Mouse (Mus musculus) stomach, embryonic 16.5 days (tissue): ENCODE measurements around the gene Nxph4. TPM values are rescaled to one million over a fixed set of nuclear protein-coding genes. Genes with fewer than 3 reads are reported as not detected.

ENCODE experiments used
- polyA plus RNA-seq: library from polyadenylated mRNA; unstranded; fragments of >200 nt; fragmentation: Nextera tagmentation; extraction: Ambion mirVana; gene quantifications from 2 replicates; pipeline ENCODE4 v1.2.1, GENCODE M21; 2015

Gene Nxph4
- polyA plus RNA-seq, 1 experiment from 2014 or later = 4.6 TPM

Other genes starting within 250 kb of the Nxph4 start
- gene Mbd6, start 245.5 kb downstream of the Nxph4 start, polyA plus RNA-seq = 8.6 and 11.6 TPM in 2 replicates
- 98.9 and 104 TPM in 2 replicates for gene Mars, start 222.8 kb downstream of the Nxph4 start, polyA plus RNA-seq
- 4.2 and 6.6 TPM in 2 replicates for gene Arhgap9, start 212.6 kb downstream of the Nxph4 start, polyA plus RNA-seq
- 9.8 and 9.9 TPM in 2 replicates for gene Gli1, start 192.6 kb downstream of the Nxph4 start, polyA plus RNA-seq
- 0.06 TPM in 1 of 2 replicates, not detected in the other for gene Inhbe, start 180.1 kb downstream of the Nxph4 start, polyA plus RNA-seq
- 0.15 and 0.27 TPM in 2 replicates for gene Inhbc, start 164.1 kb downstream of the Nxph4 start, polyA plus RNA-seq
- gene R3hdm2, start 154.2 kb downstream of the Nxph4 start, polyA plus RNA-seq = 19.3 and 22.5 TPM in 2 replicates
- gene Stac3, start 32.9 kb downstream of the Nxph4 start, polyA plus RNA-seq = 0.70 and 5.5 TPM in 2 replicates
- 192 and 231 TPM in 2 replicates for gene Ndufa4l2, start 19.6 kb downstream of the Nxph4 start, polyA plus RNA-seq
- 152 and 163 TPM in 2 replicates for gene Shmt2, start 12.1 kb downstream of the Nxph4 start, polyA plus RNA-seq
- 95.6 and 102 TPM in 2 replicates for gene Lrp1, start 86.6 kb upstream of the Nxph4 start, polyA plus RNA-seq
- 49.7 and 60.3 TPM in 2 replicates for gene Stat6, start 108.4 kb upstream of the Nxph4 start, polyA plus RNA-seq
- 8.8 and 10.0 TPM in 2 replicates for gene Nemp1, start 132.3 kb upstream of the Nxph4 start, polyA plus RNA-seq
- 9.9 and 10.1 TPM in 2 replicates for gene Nab2, start 134.0 kb upstream of the Nxph4 start, polyA plus RNA-seq
- 24.5 and 28.6 TPM in 2 replicates for gene Myo1a, start 170.6 kb upstream of the Nxph4 start, polyA plus RNA-seq
- gene Tac2, start 189.9 kb upstream of the Nxph4 start, polyA plus RNA-seq = 0.72 and 1.8 TPM in 2 replicates
- gene Zbtb39, start 205.0 kb upstream of the Nxph4 start, polyA plus RNA-seq = 2.0 and 2.2 TPM in 2 replicates
- gene Gpr182, start 217.2 kb upstream of the Nxph4 start, polyA plus RNA-seq = 2.7 and 2.8 TPM in 2 replicates
- gene Rdh1, start 225.2 kb upstream of the Nxph4 start, polyA plus RNA-seq = 0.10 and 0.11 TPM in 2 replicates
- 0.23 TPM in 1 of 2 replicates, not detected in the other for gene Rdh16f1, start 225.2 kb upstream of the Nxph4 start, polyA plus RNA-seq
- gene Rdh9, start 241.8 kb upstream of the Nxph4 start, polyA plus RNA-seq = 0.06 and 0.16 TPM in 2 replicates